In genomic region chr7:75851290-75851689, GRCm38 (mm10) we compare ENCODE assay signal across 30 mouse cellular contexts. TPM values are rescaled to one million over a fixed set of nuclear protein-coding genes. Genes with fewer than 3 reads are reported as not detected.
DNase-seq lines count a peak whose midpoint lies in the region; ATAC-seq and TF ChIP-seq lines count a peak whose summit lies in the region.
"Had no signal": no experiment of that assay in that cellular context is flagged by ENCODE, and none has a peak within 500 bp of the region (broad histone marks: within the 10 kb centered on the region; RNA-seq: fewer than 3 reads in every experiment).

No protein-coding gene starts in this region.

- DNase-seq in cerebellum, adult 11 months = peak; percentile 1
- DNase-seq in hindbrain, embryonic 14.5 days (ENCODE audit: low spot score) = no peak
- DNase-seq in forebrain, postnatal 0 days = no peak
- DNase-seq in lung, adult 18-20 months = no peak
- DNase-seq: adrenal gland, adult 2 months; adrenal gland, postnatal 36 days; embryo, embryonic 11 days; gastrocnemius, postnatal 10 days; heart, postnatal 14 days; kidney, adult 18-20 months; kidney, postnatal 36 days; liver, embryonic 13.5 days; lung, embryonic 14.5 days; lung, postnatal 14 days; right cerebral cortex, postnatal 4 days; thymus, adult 2 months; thymus, postnatal 36 days had no signal

- no peaks in the 10 kb centered on the region for H3K9me3 ChIP-seq in hindbrain, embryonic 13.5 days
- no peaks in the 10 kb centered on the region for H3K9me3 ChIP-seq in hindbrain, embryonic 14.5 days (ENCODE audit: control insufficient read depth, low read length)
- no peaks in the 10 kb centered on the region for H3K9me3 ChIP-seq in megakaryocyte, embryonic 14.5 days
- H3K9me3 ChIP-seq in forebrain, postnatal 0 days (ENCODE audit: low read length) = no peaks in the 10 kb centered on the region
- H3K9me3 ChIP-seq: embryonic facial prominence, embryonic 12.5 days; hindbrain, embryonic 12.5 days; kidney, embryonic 15.5 days; limb, embryonic 12.5 days; liver, embryonic 13.5 days; midbrain, embryonic 13.5 days had no signal

- no peaks in the 10 kb centered on the region for H3K27me3 ChIP-seq in hindbrain, embryonic 13.5 days
- H3K27me3 ChIP-seq in hindbrain, embryonic 14.5 days (ENCODE audit: control insufficient read depth, insufficient read depth, low read length) = no peaks in the 10 kb centered on the region
- no peaks in the 10 kb centered on the region for H3K27me3 ChIP-seq in megakaryocyte, embryonic 14.5 days (replicated peaks)
- no peaks in the 10 kb centered on the region for H3K27me3 ChIP-seq in forebrain, postnatal 0 days (ENCODE audit: insufficient read depth, low read length)
- H3K27me3 ChIP-seq: CH12.LX; embryonic facial prominence, embryonic 12.5 days; hindbrain, embryonic 12.5 days; kidney, embryonic 15.5 days; limb, embryonic 12.5 days; liver, embryonic 13.5 days; midbrain, embryonic 13.5 days had no signal

- TF ChIP-seq CTCF in forebrain, postnatal 0 days (IDR thresholded peaks at IDR 0.05; ENCODE audit: low read depth) = no peak

- H3K9ac ChIP-seq in hindbrain, embryonic 13.5 days = 0 out of 2 replicates have a peak overlapping the region, but pooled peaks have one; percentile 46
- no peak overlapping the region for H3K9ac ChIP-seq in hindbrain, embryonic 14.5 days
- H3K9ac ChIP-seq in forebrain, postnatal 0 days = no peak overlapping the region
- H3K9ac ChIP-seq: embryonic facial prominence, embryonic 12.5 days; hindbrain, embryonic 12.5 days; kidney, embryonic 15.5 days; limb, embryonic 12.5 days; liver, embryonic 13.5 days; lung, embryonic 14.5 days; midbrain, embryonic 13.5 days had no signal

- whole genome bisulfite sequencing in hindbrain, embryonic 13.5 days = 91% methylated on average over 10 of the region's 10 CpGs
- WGBS in hindbrain, embryonic 14.5 days = 87% methylated on average over 10 of the region's 10 CpGs
- 75% methylated on average over 10 of the region's 10 CpGs for WGBS in forebrain, postnatal 0 days

- H3K36me3 ChIP-seq in hindbrain, embryonic 13.5 days = no peaks in the 10 kb centered on the region
- H3K36me3 ChIP-seq in hindbrain, embryonic 14.5 days (replicated peaks; ENCODE audit: control insufficient read depth, insufficient read depth) = 0 out of 2 replicates have a peak, but pooled peaks cover 5% of the 10 kb centered on the region
- peaks cover 46% of the 10 kb centered on the region for H3K36me3 ChIP-seq in megakaryocyte, embryonic 14.5 days (replicated peaks; ENCODE audit: low read length)
- H3K36me3 ChIP-seq in forebrain, postnatal 0 days (ENCODE audit: insufficient read depth) = no peaks in the 10 kb centered on the region
- H3K36me3 ChIP-seq: hindbrain, embryonic 12.5 days; midbrain, embryonic 13.5 days had no signal

- ATAC-seq in cerebellum, adult (ENCODE audit: insufficient number of reproducible peaks, low FRiP score, low TSS enrichment) = no peak
- ATAC-seq in hindbrain, embryonic 13.5 days (ENCODE audit: low FRiP score) = no peak
- ATAC-seq in hindbrain, embryonic 14.5 days (ENCODE audit: low FRiP score) = no peak
- ATAC-seq in megakaryocyte, adult 5-6 weeks (ENCODE audit: poor library complexity, severe bottlenecking) = no peak
- no peak for ATAC-seq in forebrain, postnatal 0 days
- ATAC-seq: activated CD4-positive, CD25-positive, alpha-beta regulatory T cell, adult 4 months; midbrain, embryonic 13.5 days had no signal

- peak overlapping the region; percentile 75 for H3K27ac ChIP-seq in hindbrain, embryonic 13.5 days
- no peak overlapping the region for H3K27ac ChIP-seq in hindbrain, embryonic 14.5 days
- no peak overlapping the region for H3K27ac ChIP-seq in forebrain, postnatal 0 days (ENCODE audit: low read depth, low read length)
- H3K27ac ChIP-seq: embryonic facial prominence, embryonic 12.5 days; hindbrain, embryonic 12.5 days; kidney, embryonic 15.5 days; left cerebral cortex, adult 2 months; limb, embryonic 12.5 days had no signal

- no peak overlapping the region for H3K4me3 ChIP-seq in hindbrain, embryonic 13.5 days
- no peak overlapping the region for H3K4me3 ChIP-seq in hindbrain, embryonic 14.5 days (replicated peaks; ENCODE audit: low read length)
- H3K4me3 ChIP-seq in megakaryocyte, embryonic 14.5 days (replicated peaks) = peak overlapping the region; percentile 69
- no peak overlapping the region for H3K4me3 ChIP-seq in forebrain, postnatal 0 days (ENCODE audit: low read depth, low read length)
- H3K4me3 ChIP-seq: embryonic facial prominence, embryonic 12.5 days; hindbrain, embryonic 12.5 days; kidney, embryonic 15.5 days; layer of hippocampus, adult 2 months; left cerebral cortex, adult 2 months; limb, embryonic 12.5 days; liver, embryonic 13.5 days; midbrain, embryonic 13.5 days had no signal

- no peak overlapping the region for H3K4me2 ChIP-seq in hindbrain, embryonic 13.5 days
- H3K4me2 ChIP-seq in hindbrain, embryonic 14.5 days (replicated peaks) = no peak overlapping the region
- 0 out of 2 replicates have a peak overlapping the region, but pooled peaks have one; percentile 10 for H3K4me2 ChIP-seq in forebrain, postnatal 0 days (ENCODE audit: low read depth)
- H3K4me2 ChIP-seq: embryonic facial prominence, embryonic 12.5 days; hindbrain, embryonic 12.5 days; kidney, embryonic 15.5 days; limb, embryonic 12.5 days; liver, embryonic 13.5 days; lung, embryonic 14.5 days had no signal

- H3K4me1 ChIP-seq in hindbrain, embryonic 13.5 days (replicated peaks) = peaks cover 70% of the 10 kb centered on the region
- H3K4me1 ChIP-seq in hindbrain, embryonic 14.5 days (replicated peaks; ENCODE audit: control insufficient read depth, insufficient read depth, low read length) = peaks cover 54% of the 10 kb centered on the region
- peaks cover 78% of the 10 kb centered on the region for H3K4me1 ChIP-seq in megakaryocyte, embryonic 14.5 days
- peaks cover 34% of the 10 kb centered on the region for H3K4me1 ChIP-seq in forebrain, postnatal 0 days (ENCODE audit: insufficient read depth)

RNA-seq across cellular contexts. Expression of gene Klhl25, which starts 3.2 kb away (rescaled TPM):
- polyA plus RNA-seq in hindbrain, embryonic 13.5 days (2015; fragmentation: Nextera tagmentation; extraction: Ambion mirVana) = 25.7 and 32.9 TPM in 2 replicates
- 24.4 and 29.0 TPM in 2 replicates for polyA plus RNA-seq in hindbrain, embryonic 14.5 days (2014; fragmentation: Nextera tagmentation; extraction: Ambion mirVana)
- 2.8 and 11.9 TPM in 2 replicates for polyA plus RNA-seq in megakaryocyte, embryonic 14.5 days (2012; ENCODE audit: insufficient read depth, low replicate concordance)
- 6.4 and 7.6 TPM in 2 replicates for total RNA-seq in megakaryocyte, adult 5-6 weeks (2015)
- 11.4 and 12.6 TPM in 2 replicates for total RNA-seq in megakaryocyte, adult 5-6 weeks (2017)
- total RNA-seq in forebrain, postnatal 0 days (2014; rRNA removed) = 37.0 and 41.2 TPM in 2 replicates
- 16.6 and 18.5 TPM in 2 replicates for polyA plus RNA-seq in forebrain, postnatal 0 days (2015; fragmentation: Nextera tagmentation; extraction: Ambion mirVana)
